Mouse (Mus musculus): ENCODE results near the gene Exoc3l. TPM values are rescaled to one million over a fixed set of nuclear protein-coding genes. Genes with fewer than 3 reads are reported as not detected.
A peak's percentile ranks its signal among the peaks of the same experiment; 100 is the strongest.

Gene Exoc3l
- total RNA-seq, 2 experiments from 2014 or later = 1.4 TPM

DNA sequence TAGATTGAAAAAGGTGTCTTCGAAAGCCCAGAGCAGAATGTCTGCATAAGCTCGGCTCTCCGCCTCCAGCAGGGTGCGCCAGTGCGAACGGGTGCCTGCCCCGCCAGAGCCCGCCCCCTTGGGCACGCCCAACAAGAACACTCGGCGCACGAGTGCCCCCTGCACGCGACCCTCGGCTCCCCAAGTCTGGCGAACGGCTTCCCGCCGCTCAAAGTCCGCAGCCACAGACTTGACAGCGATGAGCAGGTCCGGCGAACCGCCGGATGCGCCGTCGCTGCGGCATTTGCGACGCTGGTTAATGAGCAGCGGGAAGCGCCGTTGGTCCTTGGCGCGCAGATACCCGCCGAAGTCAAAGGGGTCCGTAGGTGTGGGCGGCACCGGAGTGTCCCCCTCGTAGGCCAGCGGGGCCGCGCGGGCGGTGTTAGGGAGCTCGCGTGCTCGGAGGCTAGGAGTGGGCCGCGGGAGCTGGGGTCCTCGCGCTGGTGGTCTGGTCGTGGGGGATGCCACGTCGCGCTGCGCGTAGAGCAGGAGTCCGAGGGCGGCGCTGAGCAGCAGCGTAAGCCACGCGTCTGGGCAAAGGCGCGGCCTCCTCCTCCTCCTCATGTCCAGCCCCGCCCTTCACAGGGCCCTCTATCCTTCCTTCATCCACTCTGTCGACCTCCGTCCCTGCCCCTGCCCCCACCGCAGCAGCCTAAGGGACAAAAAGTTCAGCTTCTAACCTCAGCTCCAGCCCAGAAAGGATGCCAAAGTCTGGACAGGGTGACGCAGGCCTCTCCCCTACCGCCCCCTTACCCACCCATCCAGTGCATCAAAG, 41.5 kb downstream of the Exoc3l start:
- DNase-seq (ENCODE audit: low spot score in 2 of 2) = peak; percentile 89 to 92
- Histone ChIP-seq H3K4me3 (peak overlapping the region; percentile 86), H3K27ac (peak overlapping the region; percentile 83)
- peak; percentile 93 for TF ChIP-seq CTCF (conservative IDR thresholded peaks at IDR 0.05)

DNA sequence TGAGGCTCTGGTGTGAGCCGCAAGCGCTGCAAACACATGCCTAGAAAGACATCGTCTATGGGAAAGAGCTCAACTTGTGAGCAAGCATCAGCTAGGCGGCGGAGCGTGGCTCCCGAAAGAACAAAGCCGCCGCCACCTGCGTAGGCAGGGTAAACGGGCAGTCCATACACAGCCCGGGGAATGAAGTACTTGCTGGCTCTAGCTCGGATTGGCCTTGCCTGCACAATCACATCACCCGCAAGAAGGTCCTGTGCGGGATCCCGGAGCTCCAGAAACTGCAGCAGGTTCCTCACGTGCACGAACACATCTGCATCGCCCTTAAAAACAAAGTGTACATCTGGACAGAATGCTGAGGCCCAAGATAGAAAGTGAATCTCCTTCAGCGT, 42.1 kb downstream of the Exoc3l start:
- TF ChIP-seq CTCF (conservative IDR thresholded peaks at IDR 0.05) = no peak
- peak overlapping the region; percentile 83; the same call in 1 of the 2 replicates for H3K27ac ChIP-seq
- H3K4me3 ChIP-seq = peak overlapping the region; percentile 86
- DNase-seq (ENCODE audit: low spot score in 2 of 2) = no peak

GRCm38 (mm10) chr8:105252680-105253537, 43.0 kb downstream of the Exoc3l start:
- no peak for TF ChIP-seq CTCF (conservative IDR thresholded peaks at IDR 0.05)
- no peak for DNase-seq (ENCODE audit: low spot score in 2 of 2)
- no peak overlapping the region for H3K4me3 ChIP-seq
- no peak overlapping the region for H3K27ac ChIP-seq

DNA sequence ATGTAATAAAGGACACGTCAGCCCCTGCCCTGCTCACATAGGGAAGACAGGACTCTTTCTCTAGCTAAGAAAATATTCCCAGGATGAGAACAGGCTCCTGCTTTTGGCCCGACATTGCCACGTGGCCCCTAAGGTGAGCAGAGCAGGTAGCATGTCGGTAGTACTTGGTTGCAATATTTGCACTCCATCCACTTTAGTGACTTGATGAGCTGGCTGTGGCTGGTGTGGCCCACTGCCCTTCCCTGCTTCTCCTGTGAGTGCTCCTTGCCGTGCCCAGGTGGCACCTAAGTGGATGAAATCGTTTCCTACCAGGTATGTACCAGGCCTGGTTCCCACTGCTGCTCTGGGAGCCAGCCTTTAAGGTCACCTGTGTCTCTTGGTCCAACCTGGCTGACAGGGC, 43.9 kb downstream of the Exoc3l start:
- no peak for TF ChIP-seq CTCF (conservative IDR thresholded peaks at IDR 0.05)
- DNase-seq (ENCODE audit: low spot score in 2 of 2) = no peak
- Histone ChIP-seq H3K27ac (no peak overlapping the region), H3K4me3 (no peak overlapping the region)

DNA sequence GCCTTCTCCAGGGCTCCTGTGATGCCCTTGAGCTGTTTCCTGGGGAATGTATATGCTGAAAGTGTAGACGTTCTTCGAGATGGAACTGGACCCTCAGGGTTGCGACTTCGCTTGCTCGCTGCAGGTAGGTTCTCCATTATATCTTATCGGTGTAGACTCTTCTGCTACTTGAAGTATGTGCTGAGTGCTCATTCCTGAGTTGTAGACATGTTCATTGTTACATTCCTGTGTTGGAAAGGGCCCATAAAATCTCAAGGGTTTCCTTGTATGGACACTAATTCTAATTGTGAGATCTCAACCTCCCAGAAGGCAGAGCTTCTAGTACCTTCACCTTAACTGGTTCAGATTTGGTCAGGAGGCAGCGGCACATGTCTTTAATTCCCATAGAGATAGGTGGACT, 54.9 kb downstream of the Exoc3l start:
- TF ChIP-seq CTCF (conservative IDR thresholded peaks at IDR 0.05) = no peak
- no peak for DNase-seq (ENCODE audit: low spot score in 2 of 2)
- H3K4me3 ChIP-seq = no peak overlapping the region
- H3K27ac ChIP-seq = no peak overlapping the region

Small RNAs within 50 kb of the gene (microRNA-seq; reads per million reads assigned to microRNA genes)
- gene Gm27320 (0 reads per million in 2 experiments), gene Mir328 (11,375 to 11,880 reads per million in 2 experiments)

Other genes starting within 250 kb of the Exoc3l start
- not detected for gene Ces3a, start 247.5 kb downstream of the Exoc3l start, total RNA-seq (2021)
- gene Ces3b, start 212.3 kb downstream of the Exoc3l start, total RNA-seq (2021) = not detected
- not detected for gene Ces4a, start 164.3 kb downstream of the Exoc3l start, total RNA-seq (2021)
- gene Cbfb, start 125.4 kb downstream of the Exoc3l start, total RNA-seq (2021) = 10 to 100 TPM; 20.0 to 20.4 TPM
- gene D230025D16Rik, start 71.0 kb downstream of the Exoc3l start, total RNA-seq (2021) = 10 to 100 TPM; 38.9 to 39.2 TPM
- 1 to 10 TPM; 2.9 TPM for gene B3gnt9, start 40.9 kb downstream of the Exoc3l start, total RNA-seq (2021)
- 1 to 10 TPM; 7.0 to 7.6 TPM for gene Tradd, start 31.5 kb downstream of the Exoc3l start, total RNA-seq (2021)
- 1 to 10 TPM in 1 of 2 experiments, under 1 TPM in 1; 0.91 to 1.9 TPM for gene Fbxl8, start 31.5 kb downstream of the Exoc3l start, total RNA-seq (2021)
- gene Hsf4, start 26.3 kb downstream of the Exoc3l start, total RNA-seq (2021) = 1 to 10 TPM; 7.2 to 9.5 TPM
- 1 to 10 TPM; 7.4 to 7.8 TPM for gene Nol3, start 20.0 kb downstream of the Exoc3l start, total RNA-seq (2021)
- 10 to 100 TPM; 20.0 to 24.4 TPM for gene 4931428F04Rik, start 6.2 kb downstream of the Exoc3l start, total RNA-seq (2021)
- gene E2f4, start 1.6 kb upstream of the Exoc3l start, total RNA-seq (2021) = 10 to 100 TPM; 36.1 to 39.0 TPM
- gene Elmo3, start 9.5 kb upstream of the Exoc3l start, total RNA-seq (2021) = 1 to 10 TPM in 1 of 2 experiments, under 1 TPM in 1; 0.84 to 1.2 TPM
- 1 to 10 TPM; 7.6 to 7.7 TPM for gene Lrrc29, start 30.2 kb upstream of the Exoc3l start, total RNA-seq (2021)
- 10 to 100 TPM; 40.3 to 40.9 TPM for gene Tmem208, start 30.3 kb upstream of the Exoc3l start, total RNA-seq (2021)
- 1 to 10 TPM; 2.0 to 2.1 TPM for gene Fhod1, start 51.9 kb upstream of the Exoc3l start, total RNA-seq (2021)
- 10 to 100 TPM; 13.3 to 14.9 TPM for gene Slc9a5, start 52.7 kb upstream of the Exoc3l start, total RNA-seq (2021)
- gene Plekhg4, start 77.2 kb upstream of the Exoc3l start, total RNA-seq (2021) = 1 to 10 TPM; 1.7 to 2.2 TPM
- not detected for gene Kctd19, start 117.4 kb upstream of the Exoc3l start, total RNA-seq (2021)
- under 1 TPM; 0.42 to 0.84 TPM for gene Lrrc36, start 117.5 kb upstream of the Exoc3l start, total RNA-seq (2021)
- 10 to 100 TPM; 36.5 to 36.8 TPM for gene Tppp3, start 175.4 kb upstream of the Exoc3l start, total RNA-seq (2021)
- 10 to 100 TPM; 36.2 to 38.9 TPM for gene Zdhhc1, start 200.8 kb upstream of the Exoc3l start, total RNA-seq (2021)
- not detected for gene Hsd11b2, start 222.7 kb upstream of the Exoc3l start, total RNA-seq (2021)